Mouse (Mus musculus) neural tube, embryonic 11.5 days (tissue): Measurements from ENCODE around the gene Pklr. TPM values are rescaled to one million over a fixed set of nuclear protein-coding genes. Genes with fewer than 3 reads are reported as not detected.

Source experiments
- ATAC-seq: fragments of 200-750 bp; cut with Nextera tagmentation; 2 replicates; pipeline ENCODE4 v1.8.0; 2017; ENCODE audit warnings: moderate number of reproducible peaks, mild to moderate bottlenecking, moderate TSS enrichment, moderate library complexity; ENCODE audit not compliant: insufficient read depth, low FRiP score, low TSS enrichment
- DNase-seq: peaks from one replicate; pipeline ENCODE4 v3.0.0-alpha.2; 2015; ENCODE audit warnings: low spot score
- H3K27ac ChIP-seq: fragments of 300-500 bp; sonication (generic); 2 replicates; pipeline ENCODE4 v1.5.1; 2014; ENCODE audit warnings: low read depth, mild to moderate bottlenecking, low read length
- H3K27me3 ChIP-seq: fragments of 300-500 bp; sonication (generic); 2 replicates; pipeline ENCODE4 v1.6.1; 2014; ENCODE audit warnings: mild to moderate bottlenecking, low read length, mixed read lengths; ENCODE audit not compliant: control insufficient read depth, insufficient read depth
- H3K36me3 ChIP-seq: fragments of 300-500 bp; sonication (generic); 2 replicates; pipeline ENCODE4 v1.6.1; 2014; ENCODE audit warnings: mild to moderate bottlenecking, low read length, moderate library complexity, mixed read lengths; ENCODE audit not compliant: control insufficient read depth, insufficient read depth
- H3K4me1 ChIP-seq: fragments of 300-500 bp; sonication (generic); 2 replicates; pipeline ENCODE4 v1.6.1; 2014; ENCODE audit warnings: low read length, mixed read lengths; ENCODE audit not compliant: control insufficient read depth, insufficient read depth
- H3K4me2 ChIP-seq: fragments of 300-500 bp; sonication (generic); 2 replicates; pipeline ENCODE4 v1.6.1; 2014; ENCODE audit warnings: low read depth, mild to moderate bottlenecking, moderate library complexity
- H3K4me3 ChIP-seq: fragments of 300-500 bp; sonication (generic); 2 replicates; pipeline ENCODE4 v1.5.1; 2014; ENCODE audit warnings: low read depth, low read length
- H3K9ac ChIP-seq: fragments of 300-500 bp; sonication (generic); 2 replicates; pipeline ENCODE4 v1.6.1; 2014; ENCODE audit warnings: mild to moderate bottlenecking, low read length
- H3K9me3 ChIP-seq: fragments of 300-500 bp; sonication (generic); 2 replicates; pipeline ENCODE4 v1.6.1; 2016; ENCODE audit warnings: low read length; ENCODE audit not compliant: control insufficient read depth
- WGBS: fragments of 180-500 bp; shearing (Covaris S2); extraction: QIAGEN DNeasy Blood & Tissue Kit; methylation state at CpG from one replicate; pipeline ENCODE4 v1.1.7; 2014; 5-methylcytosine and 5-hydroxymethylcytosine counted together
- polyA plus RNA-seq: library from polyadenylated mRNA; unstranded; fragments of >200 nt; fragmentation: Nextera tagmentation; extraction: Ambion mirVana; gene quantifications from 2 replicates; pipeline ENCODE4 v1.2.1, GENCODE M21; 2014

Gene Pklr
- polyA plus RNA-seq: 1.5 and 2.4 TPM in 2 replicates

- Histone ChIP-seq H3K4me3 (no peak within 1 kb of the TSS), H3K27ac (no peak within 1 kb of the TSS), H3K36me3 (no peaks in the 10 kb centered on the region), H3K9ac (peak within 1 kb of the TSS; percentile 10; the same call in 1 of the 2 replicates), H3K9me3 (no peaks in the 10 kb centered on the region), H3K27me3 (no peaks in the 10 kb centered on the region; the same call in 1 of the 2 replicates), H3K4me1 (no peaks in the 10 kb centered on the region), H3K4me2 (no peak within 1 kb of the TSS)
- no peak for ATAC-seq
- 60% methylated on average over 3 of the region's 3 CpGs for WGBS
- DNase-seq: no peak
These were observed at the start of gene Pklr for GRCm38 (mm10) chr3:89135958-89136357. TSS of gene Pklr (plus strand) at chr3:89136142.

DNA sequence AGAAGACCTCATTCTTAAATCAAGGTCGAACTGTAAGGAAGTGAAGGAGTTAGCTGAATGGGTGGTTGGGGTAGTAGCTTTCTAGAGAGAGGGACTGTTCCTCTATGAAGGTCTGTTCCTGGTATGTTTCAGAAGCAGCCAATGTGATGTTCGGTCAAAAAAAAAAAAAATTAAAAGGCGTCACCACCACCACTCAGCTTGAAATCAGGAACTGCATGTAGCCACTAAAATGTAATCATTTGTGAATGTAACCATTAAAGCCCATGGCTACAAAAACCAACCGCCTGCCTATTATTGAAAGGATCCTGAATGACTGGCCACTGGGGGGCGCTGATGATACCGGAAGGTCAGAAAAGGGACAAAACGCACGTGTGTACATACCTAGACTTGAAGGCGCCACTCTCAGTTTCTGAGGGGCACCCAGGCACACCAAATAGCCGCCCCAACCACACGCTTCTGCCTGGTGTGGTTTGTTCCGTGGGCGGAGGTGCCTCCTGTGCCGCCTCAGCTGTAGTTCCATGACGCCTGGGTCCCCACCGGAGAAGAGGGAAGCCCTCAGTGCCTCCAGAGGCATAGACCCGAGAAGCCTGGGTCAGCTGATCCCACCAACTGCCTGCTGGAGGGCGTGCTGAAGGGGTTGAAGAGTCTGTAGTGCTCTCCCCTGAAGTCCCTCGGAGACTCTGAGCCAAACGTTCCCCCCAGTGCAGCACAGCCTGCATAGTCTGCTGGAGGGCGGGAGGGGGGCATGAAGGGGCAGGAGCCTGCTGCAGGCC, 48.4 kb upstream of the Pklr start:
- no peaks in the 10 kb centered on the region for H3K36me3 ChIP-seq
- 40% methylated on average over 21 of the region's 21 CpGs for WGBS
- H3K9ac ChIP-seq: no peak overlapping the region
- H3K9me3 ChIP-seq: no peaks in the 10 kb centered on the region
- no peak for ATAC-seq
- H3K4me2 ChIP-seq: peak overlapping the region; percentile 1; the same call in 1 of the 2 replicates
- peak; percentile 83 for DNase-seq
- H3K27ac ChIP-seq: no peak overlapping the region
- peaks cover 17% of the 10 kb centered on the region for H3K27me3 ChIP-seq
- peaks cover 21% of the 10 kb centered on the region for H3K4me1 ChIP-seq
- H3K4me3 ChIP-seq: no peak overlapping the region

DNA sequence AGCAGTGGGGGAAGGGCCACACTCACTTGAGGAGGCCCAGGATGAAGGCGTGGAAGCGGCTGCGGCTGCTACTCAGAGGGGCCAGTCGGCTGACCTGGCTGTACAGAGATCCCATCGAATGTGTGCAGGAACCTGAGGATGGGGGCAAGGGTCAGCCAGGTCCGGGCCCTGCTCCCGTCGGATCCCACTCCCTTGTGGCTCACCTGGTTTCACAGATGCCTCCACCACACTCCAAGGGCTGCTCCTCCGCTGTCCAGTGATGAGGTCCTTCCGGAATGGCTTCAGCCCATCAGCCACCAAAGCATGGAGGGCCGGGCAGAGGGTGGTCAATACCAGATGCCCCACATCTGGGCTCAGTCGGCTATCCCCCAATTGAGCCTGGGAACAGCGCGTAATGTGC, 47.0 kb upstream of the Pklr start:
- 59% methylated on average over 14 of the region's 14 CpGs for WGBS
- Histone ChIP-seq H3K9ac (no peak overlapping the region), H3K4me3 (peak overlapping the region; percentile 10; the same call in 1 of the 2 replicates), H3K36me3 (peaks cover under 1% of the 10 kb centered on the region), H3K27ac (no peak overlapping the region), H3K27me3 (peaks cover 17% of the 10 kb centered on the region), H3K4me2 (peak overlapping the region; percentile 99), H3K9me3 (no peaks in the 10 kb centered on the region), H3K4me1 (peaks cover 21% of the 10 kb centered on the region)
- DNase-seq (no peak), ATAC-seq (no peak)

DNA sequence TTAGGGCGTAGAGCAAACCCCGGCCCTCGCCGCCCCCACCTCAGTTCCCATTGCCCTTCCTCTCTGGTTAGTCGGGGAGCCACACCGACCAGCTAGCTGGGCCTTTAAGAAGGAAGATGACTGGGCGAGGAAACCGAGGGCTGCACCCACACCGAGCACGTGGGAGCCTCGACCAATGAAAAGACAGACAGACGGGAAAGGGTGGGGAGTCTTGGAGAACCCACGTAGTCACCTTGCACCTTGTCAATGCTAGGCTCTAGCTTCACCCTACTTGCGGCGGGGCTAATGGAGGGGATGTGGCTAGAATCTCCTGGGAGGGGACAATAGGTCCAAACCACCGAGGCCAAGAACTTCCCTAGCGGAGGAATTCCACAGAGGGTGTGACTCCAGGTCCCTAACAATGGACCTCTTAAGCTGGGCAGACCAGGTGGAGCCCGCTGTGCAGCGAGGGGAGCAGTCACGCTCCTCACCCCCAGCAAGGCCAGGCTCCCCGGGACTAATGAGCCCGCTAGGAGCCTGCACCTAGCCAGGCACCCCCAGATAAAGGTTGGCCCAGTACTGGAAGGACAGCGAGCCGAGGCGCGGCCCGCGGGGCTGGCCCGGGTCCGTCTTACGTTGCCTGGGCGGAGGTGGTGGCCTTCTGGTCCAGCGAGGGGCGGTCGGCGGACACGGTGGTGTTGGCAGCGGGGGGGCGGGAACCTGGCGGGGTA, 45.9 kb upstream of the Pklr start:
- peak; percentile 54; the same call in 1 of the 2 replicates for ATAC-seq
- peaks cover 2% of the 10 kb centered on the region for H3K36me3 ChIP-seq
- peak overlapping the region; percentile 24; the same call in 1 of the 2 replicates for H3K27ac ChIP-seq
- peaks cover 17% of the 10 kb centered on the region for H3K27me3 ChIP-seq
- DNase-seq: peak; percentile 82
- H3K9ac ChIP-seq: peak overlapping the region; percentile 54
- H3K9me3 ChIP-seq: no peaks in the 10 kb centered on the region
- peaks cover 21% of the 10 kb centered on the region for H3K4me1 ChIP-seq
- 0% methylated on average over 40 of the region's 40 CpGs for WGBS
- peak overlapping the region; percentile 99 for H3K4me2 ChIP-seq
- peak overlapping the region; percentile 57 for H3K4me3 ChIP-seq

- Histone ChIP-seq H3K27me3 (peaks cover 17% of the 10 kb centered on the region), H3K4me1 (peaks cover 21% of the 10 kb centered on the region), H3K4me3 (peak overlapping the region; percentile 57), H3K9ac (peak overlapping the region; percentile 54), H3K9me3 (no peaks in the 10 kb centered on the region), H3K4me2 (peak overlapping the region; percentile 99), H3K36me3 (peaks cover 4% of the 10 kb centered on the region), H3K27ac (peak overlapping the region; percentile 24)
- WGBS: under 1% methylated on average over 61 of the region's 74 CpGs
- DNase-seq (peak; percentile 88), ATAC-seq (peak; percentile 36)
These were observed 45.0 kb upstream of the Pklr start for GRCm38 (mm10) chr3:89090694-89091655.

DNA sequence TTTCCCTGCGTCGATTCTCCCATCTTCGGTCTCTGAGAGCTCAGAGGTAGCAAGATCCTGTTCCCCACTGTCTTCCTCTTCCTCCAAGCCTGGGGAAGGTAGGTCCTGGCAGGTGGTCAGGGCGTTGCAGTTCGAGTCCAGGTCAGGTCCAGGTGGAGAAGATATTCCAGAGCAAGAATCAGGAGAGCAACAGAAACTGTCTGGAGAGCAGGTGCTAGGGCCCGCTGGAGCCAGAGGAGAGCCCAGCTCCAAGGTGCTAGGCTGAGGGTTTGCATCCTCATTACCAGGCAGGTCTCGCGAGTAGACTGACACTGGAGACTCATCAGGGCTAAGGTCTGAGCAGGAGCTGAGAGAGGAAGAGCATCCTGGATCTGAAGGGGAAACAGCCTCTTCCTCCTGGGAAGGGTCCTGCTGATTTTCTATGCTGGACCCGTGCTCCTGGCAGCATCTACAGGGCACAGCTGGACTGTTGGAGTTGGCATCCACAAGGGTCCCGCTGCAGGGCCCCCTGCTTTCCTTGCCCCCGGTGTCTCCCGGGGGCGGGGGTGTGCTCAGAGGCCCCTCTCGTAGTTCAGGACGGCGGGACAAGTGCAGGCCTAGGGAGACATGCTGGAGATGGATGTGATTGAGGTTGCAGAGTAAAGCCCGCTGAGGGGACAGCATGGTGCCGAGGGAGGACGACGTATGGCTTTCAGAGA, 44.0 kb upstream of the Pklr start:
- no peak overlapping the region for H3K27ac ChIP-seq
- peak overlapping the region; percentile 57 for H3K4me3 ChIP-seq
- ATAC-seq (no peak), DNase-seq (no peak)
- H3K27me3 ChIP-seq: peaks cover 17% of the 10 kb centered on the region
- 8% methylated on average over 20 of the region's 20 CpGs for WGBS
- H3K9me3 ChIP-seq: no peaks in the 10 kb centered on the region
- peaks cover 21% of the 10 kb centered on the region for H3K4me1 ChIP-seq
- H3K36me3 ChIP-seq: peaks cover 6% of the 10 kb centered on the region
- H3K9ac ChIP-seq: peak overlapping the region; percentile 54
- peak overlapping the region; percentile 99 for H3K4me2 ChIP-seq

DNA sequence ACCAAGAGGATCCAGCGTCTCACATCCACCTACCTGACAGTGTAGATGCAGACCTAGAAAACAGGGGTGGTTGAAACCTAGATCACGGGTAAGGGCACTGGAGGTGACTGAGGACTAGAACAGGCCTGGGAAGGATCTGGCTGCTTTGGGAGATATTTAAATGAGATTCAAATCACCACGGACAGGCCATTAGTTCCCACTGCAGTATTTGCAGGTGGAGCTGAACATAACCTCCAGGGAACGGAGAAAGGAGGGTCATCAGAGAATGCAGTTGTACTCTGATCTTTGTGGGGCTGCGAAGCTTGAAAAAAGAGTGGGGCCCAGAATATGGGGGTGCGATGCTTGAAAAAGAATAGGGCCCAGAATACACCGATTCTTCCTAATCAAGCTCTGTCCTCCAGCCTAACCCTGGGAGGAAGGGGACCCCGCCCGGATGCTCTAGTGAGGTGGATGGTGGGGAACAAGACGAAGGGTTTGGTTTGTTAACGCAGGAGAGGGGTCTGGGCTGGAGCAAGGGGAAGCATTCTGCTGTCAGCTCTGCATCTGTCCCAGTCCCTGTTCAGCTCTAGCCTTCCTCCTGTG, 43.3 kb upstream of the Pklr start:
- 13% methylated on average over 11 of the region's 11 CpGs for WGBS

More for the DNA sequence above, 43.3 kb upstream of the Pklr start:
- Histone ChIP-seq H3K9ac (peak overlapping the region; percentile 54), H3K36me3 (peaks cover 6% of the 10 kb centered on the region), H3K4me2 (peak overlapping the region; percentile 99), H3K9me3 (no peaks in the 10 kb centered on the region), H3K27me3 (peaks cover 17% of the 10 kb centered on the region), H3K4me3 (peak overlapping the region; percentile 57), H3K27ac (no peak overlapping the region), H3K4me1 (peaks cover 21% of the 10 kb centered on the region)
- ATAC-seq (peak; percentile 13; the same call in 1 of the 2 replicates), DNase-seq (no peak)
